Mouse (Mus musculus) neutrophil, adult 5-6 weeks (primary cell): Measurements from ENCODE around the gene Jph3. TPM values are rescaled to one million over a fixed set of nuclear protein-coding genes. Genes with fewer than 3 reads are reported as not detected.

Source experiments
- ATAC-seq: fragments of 151-379, 151-347 bp; 2 replicates; pipeline ENCODE4 v1.8.0; 2017; ENCODE audit warnings: mild to moderate bottlenecking, moderate TSS enrichment; ENCODE audit not compliant: insufficient number of reproducible peaks, poor library complexity, low FRiP score, severe bottlenecking; ENCODE audit errors: extremely low read depth
- total RNA-seq: library from RNA; stranded (forward); fragments of 200-1000 nt; gene quantifications from 2 replicates; pipeline ENCODE4 v1.2.3, GENCODE M21; 2017

The Jph3 gene
- 0.12 and 0.25 TPM in 2 replicates for total RNA-seq

GRCm38 (mm10) chr8:121729323-121729722, at the start of gene Jph3:
Gene Jph3, plus strand, starts transcription at chr8:121729623.
- no peak for ATAC-seq

DNA sequence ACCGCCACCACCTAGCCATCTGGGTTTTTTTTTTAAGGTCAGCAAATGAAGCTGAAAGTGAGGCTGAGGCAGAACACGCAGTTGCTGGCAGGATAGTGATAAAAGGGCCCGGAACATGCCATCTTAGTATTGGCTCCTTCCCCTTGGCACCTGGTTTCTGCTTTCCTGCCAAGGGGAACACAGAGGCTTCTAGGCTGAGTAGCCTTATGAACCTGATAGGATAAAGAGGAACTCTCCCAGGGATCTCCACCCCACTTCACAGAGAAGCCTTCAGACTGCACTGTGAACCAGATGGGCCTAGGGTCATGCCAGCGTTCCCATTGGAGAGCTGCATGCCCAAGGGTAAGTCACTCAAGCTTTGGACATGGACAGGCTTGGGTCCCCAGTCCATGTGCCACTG, 48.5 kb upstream of the Jph3 start:
- no peak for ATAC-seq

DNA sequence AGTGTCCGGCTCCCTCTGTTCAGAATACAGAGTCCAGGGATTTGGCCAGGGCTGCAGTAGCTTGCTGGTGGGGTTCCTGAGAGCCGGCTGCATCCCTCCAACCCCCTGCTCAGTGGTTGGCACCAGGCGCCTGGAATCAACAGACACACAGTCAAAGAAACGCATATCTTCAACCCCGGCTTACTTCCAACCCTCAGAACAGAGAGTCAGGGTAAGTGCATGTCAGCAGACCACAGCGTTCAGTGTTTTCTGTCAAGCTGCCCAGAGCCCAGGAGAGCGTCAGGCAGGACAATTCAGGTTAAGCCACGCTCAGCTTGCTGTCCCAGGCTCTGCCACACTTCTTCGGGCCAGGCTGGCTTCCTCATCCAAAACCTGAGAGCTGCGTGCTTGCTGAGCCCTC, 48.0 kb upstream of the Jph3 start:
- no peak for ATAC-seq

GRCm38 (mm10) chr8:121683083-121683832, 46.2 kb upstream of the Jph3 start:
- ATAC-seq: no peak

DNA sequence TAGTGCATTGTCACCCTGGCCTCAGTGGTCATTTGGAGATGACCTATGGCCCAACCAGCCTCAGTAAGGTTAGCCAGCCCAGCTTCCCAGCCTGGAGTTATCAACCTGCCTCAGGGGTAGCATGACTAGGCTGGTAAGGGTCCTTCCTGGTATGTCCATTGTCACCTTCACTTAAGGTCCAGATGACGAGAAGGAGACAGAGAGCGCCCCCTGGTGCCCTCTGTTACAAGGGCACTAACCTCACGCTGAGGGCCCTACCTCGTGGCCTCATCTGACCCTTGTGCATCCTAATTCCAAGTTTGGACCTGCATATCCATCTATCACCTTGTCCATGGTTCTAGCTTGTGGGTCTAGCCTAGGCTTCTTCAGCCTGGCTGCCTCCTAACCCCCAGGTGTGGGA, 44.0 kb upstream of the Jph3 start:
- no peak for ATAC-seq

DNA sequence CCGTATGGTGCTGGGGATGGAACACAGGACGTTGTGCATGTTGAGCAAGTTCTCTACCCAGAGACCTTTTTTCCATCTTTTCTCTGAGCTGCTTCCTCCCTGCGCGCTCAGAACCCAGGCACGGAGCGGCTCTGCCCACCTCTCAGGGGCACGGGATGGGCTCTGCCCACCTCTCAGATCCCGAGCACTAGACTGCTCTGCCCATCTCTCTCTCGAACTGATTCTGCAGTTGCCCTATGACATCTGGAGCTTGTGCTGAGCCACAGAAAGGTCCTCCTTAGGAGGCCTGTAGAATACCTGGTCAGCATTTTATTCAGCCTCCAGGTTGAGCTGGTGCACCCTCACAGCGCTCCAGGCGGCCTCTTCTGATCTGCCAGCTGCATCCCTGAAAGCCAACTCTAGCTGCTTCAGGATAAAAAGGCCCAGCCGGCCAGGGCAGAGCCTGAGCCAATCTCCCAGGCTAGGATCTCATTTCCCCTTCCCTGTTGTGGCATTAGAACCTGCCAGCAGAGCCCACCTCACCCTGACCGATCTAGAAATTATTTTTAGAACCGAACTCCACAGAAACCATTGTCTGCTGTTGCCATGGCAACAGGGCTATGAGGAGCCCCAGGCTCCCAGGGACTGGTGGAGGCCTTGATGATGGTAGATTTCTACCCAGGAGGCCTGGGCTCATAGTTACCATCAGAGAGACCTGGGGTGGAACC, 41.8 kb upstream of the Jph3 start:
- ATAC-seq: no peak

DNA sequence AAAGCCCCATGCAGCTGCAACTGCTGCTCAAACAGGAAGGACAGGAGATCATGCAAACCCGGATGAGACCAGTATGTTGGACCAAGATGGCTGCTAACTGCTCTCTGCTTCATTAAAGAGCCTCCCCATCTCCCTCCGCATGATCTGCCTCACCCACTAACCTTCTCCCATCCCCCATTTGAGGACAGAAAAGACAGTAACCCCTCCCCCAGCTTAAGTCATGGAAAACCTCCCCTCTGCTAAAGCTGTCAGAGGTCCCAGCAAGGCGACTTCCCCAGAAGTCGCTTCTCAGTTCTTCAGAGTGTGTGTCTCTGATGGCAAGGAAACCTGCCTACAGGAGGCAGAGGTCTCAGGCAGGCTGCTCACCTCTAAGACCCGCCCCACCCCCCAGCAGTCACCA, 40.9 kb upstream of the Jph3 start:
- ATAC-seq: no peak

DNA sequence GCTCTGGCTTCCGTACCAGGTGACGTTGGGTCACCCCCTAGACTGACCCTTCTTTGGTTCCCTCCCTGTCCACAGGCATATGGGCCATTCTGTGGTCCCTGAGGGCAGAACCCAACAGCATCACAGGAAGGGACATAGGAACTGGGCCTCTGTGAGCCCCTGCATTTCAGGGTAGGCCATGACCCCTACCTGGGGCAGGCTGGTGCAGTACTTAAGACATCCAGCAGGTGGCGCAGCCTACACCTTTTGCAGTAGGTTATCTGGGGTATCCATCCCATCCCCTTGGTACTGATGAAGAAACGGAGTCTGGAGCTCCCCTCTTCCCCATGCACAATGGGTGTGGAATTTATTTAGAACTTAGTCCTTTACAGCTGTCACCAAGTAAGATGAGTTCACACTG, 35.0 kb upstream of the Jph3 start:
- no peak for ATAC-seq

- ATAC-seq: no peak
These were observed 33.7 kb upstream of the Jph3 start for GRCm38 (mm10) chr8:121695585-121696184.

DNA sequence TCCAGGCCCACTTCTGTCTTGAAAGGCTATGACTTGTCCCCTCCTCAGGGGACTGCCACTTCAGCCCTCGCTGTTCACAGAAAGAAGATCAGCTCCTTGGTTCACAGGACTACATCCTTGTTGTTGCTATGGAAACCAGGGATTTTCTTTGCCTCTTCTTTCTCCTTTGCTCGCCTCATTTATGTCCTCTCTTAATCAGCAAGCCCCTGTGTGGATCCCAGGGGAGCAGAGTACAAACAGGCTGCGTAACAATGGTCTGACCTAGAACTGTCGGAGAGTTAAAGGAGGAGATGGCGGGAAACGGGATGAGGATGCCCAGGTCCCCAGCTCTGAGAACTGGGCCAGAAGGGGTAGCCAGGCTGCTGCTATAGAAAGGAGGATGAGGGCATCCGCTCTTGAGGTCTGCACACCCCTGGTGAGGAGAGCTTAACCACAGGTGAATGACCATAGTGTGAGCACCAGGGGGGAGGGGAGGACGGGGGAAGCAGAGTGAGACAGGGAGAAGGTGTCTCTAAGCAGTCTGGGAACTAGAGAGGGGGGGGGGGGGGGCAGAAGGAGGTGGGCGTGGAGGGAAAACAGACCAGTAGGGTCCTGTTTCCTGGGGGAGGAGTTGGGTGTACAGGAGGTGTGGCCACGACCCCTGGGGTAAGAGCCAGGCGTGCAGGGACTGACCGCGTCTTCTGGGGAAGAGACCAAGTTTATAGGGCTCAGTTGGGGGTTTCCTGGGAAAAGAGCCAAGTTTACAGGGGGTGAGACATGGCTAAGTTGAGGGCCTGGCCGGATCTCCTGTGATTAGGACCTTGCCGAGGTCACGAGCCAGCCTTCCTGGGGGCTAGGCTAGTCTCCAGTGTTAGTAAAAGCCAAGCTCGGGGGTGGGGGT, 31.4 kb upstream of the Jph3 start:
- ATAC-seq: no peak

- ATAC-seq: no peak
These were observed 30.8 kb upstream of the Jph3 start for GRCm38 (mm10) chr8:121698615-121699101.

- no peak for ATAC-seq
These were observed 29.5 kb upstream of the Jph3 start for GRCm38 (mm10) chr8:121699936-121700335.

DNA sequence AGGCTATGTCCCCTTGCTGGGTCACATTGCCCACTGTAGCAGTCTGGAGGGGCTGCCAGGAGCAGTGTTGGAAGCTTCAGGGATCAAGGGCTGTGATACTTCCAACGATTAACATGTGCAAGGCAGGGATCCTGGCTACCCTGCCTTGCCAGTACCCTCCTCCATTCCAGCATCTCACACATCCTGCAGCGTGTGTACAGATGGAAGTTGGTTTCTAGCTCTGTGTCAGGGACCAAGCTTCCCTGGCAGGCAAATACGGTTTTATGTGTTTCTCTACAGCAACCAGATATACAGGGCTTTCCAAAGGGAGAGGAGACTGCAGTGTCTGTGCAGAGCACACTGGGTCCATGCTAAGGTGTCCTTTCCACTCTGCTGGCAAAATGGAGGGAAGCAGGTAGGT, 24.2 kb upstream of the Jph3 start:
- no peak for ATAC-seq

DNA sequence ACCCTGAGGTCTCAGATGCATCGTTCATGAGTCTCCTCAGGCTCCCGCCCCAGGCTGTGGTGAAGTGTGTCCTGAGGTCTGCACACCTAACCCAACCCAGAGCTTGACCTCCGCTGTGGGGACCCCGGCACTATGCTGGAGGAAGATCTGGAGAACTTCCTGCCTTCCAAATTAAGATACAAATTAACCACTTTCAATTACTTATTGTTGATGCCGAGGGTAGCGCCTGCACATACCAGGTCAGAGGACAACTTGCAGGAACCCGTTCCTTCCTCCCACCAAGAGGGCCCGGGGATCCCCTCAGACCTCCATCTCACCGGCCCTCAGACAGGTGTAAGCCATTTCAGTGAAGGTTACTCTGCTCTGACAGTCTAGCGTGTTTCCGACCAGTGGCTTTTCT, 22.5 kb upstream of the Jph3 start:
- no peak for ATAC-seq

GRCm38 (mm10) chr8:121708406-121708805, 21.0 kb upstream of the Jph3 start:
- no peak for ATAC-seq

- ATAC-seq: no peak
These were observed 11.9 kb upstream of the Jph3 start for GRCm38 (mm10) chr8:121717502-121717901.

- no peak for ATAC-seq
These were observed 11.4 kb upstream of the Jph3 start for GRCm38 (mm10) chr8:121717982-121718425.

DNA sequence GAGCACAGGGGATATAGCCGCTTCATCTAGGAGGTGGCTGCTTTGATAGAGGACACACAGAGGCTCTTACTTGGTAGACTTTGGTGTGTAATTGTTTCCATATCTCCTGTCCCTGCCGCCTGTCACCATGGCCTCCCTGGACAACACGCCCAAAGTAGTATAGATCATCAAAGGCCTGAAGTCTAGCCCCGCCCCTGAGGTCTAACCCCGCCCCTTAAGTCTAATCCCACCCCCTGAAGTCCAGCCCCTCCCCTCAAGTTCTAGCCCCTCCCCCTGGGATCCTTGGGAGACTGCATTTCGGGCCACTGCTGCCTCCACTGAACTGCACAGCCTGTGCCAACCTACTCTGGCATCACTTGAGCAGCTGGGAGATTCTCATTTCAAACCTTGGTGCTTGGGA, 10.5 kb upstream of the Jph3 start:
- ATAC-seq: no peak

DNA sequence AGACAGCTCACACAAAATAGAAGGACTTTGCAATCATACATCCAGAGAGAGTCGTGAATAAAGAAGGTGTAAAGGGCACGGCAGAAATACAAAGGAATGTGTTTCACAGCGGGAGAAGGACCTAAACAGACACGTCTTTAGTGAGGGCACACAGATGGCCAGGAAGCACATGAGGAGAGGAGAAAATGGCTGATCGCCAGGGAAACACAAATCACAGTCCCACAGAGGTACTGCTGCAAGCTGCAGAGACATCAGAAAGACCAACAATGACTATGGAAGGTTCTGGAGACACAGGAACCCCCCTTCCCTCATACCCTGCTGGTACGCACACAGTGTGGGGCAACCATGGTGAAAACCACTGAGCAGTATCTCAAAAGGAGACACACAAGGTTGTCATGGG, 8.4 kb upstream of the Jph3 start:
- ATAC-seq: no peak
